Mouse (Mus musculus) limb, embryonic 12.5 days (tissue): ENCODE measurements around the gene Klhl22. TPM values are rescaled to one million over a fixed set of nuclear protein-coding genes. Genes with fewer than 3 reads are reported as not detected.

Source experiments
- ATAC-seq: fragments of 200-750 bp; cut with Nextera tagmentation; 2 replicates; pipeline ENCODE4 v1.8.0; 2017; ENCODE audit warnings: low read depth, moderate TSS enrichment; ENCODE audit not compliant: insufficient number of reproducible peaks, insufficient read depth, low FRiP score, low TSS enrichment
- H3K27ac ChIP-seq: fragments of 300-500 bp; sonication (generic); 2 replicates; pipeline ENCODE4 v1.5.1; 2016; ENCODE audit warnings: mild to moderate bottlenecking, moderate library complexity
- H3K27me3 ChIP-seq: fragments of 300-500 bp; sonication (generic); 2 replicates; pipeline ENCODE4 v1.6.1; 2016; ENCODE audit warnings: mild to moderate bottlenecking, moderate library complexity
- H3K36me3 ChIP-seq: fragments of 300-500 bp; sonication (generic); 2 replicates; pipeline ENCODE4 v1.6.1; 2016; ENCODE audit warnings: mild to moderate bottlenecking, moderate library complexity
- H3K4me1 ChIP-seq: fragments of 300-500 bp; sonication (generic); replicated peaks from 2 replicates; pipeline ENCODE4 v1.6.1; 2016
- H3K4me2 ChIP-seq: fragments of 300-500 bp; sonication (generic); 2 replicates; pipeline ENCODE4 v1.6.1; 2016; ENCODE audit warnings: mild to moderate bottlenecking, moderate library complexity
- H3K4me3 ChIP-seq: fragments of 300-500 bp; sonication (generic); replicated peaks from 2 replicates; pipeline ENCODE4 v1.5.1; 2016; ENCODE audit warnings: mild to moderate bottlenecking
- H3K9ac ChIP-seq: fragments of 300-500 bp; sonication (generic); replicated peaks from 2 replicates; pipeline ENCODE4 v1.6.1; 2016; ENCODE audit warnings: mild to moderate bottlenecking, moderate library complexity
- H3K9me3 ChIP-seq: fragments of 300-500 bp; sonication (generic); 2 replicates; pipeline ENCODE4 v1.6.1; 2016; ENCODE audit warnings: mild to moderate bottlenecking, moderate library complexity
- WGBS: fragments of 180-500 bp; shearing (Covaris S2); methylation state at CpG from one replicate; pipeline ENCODE4 v1.1.7; 2016; 5-methylcytosine and 5-hydroxymethylcytosine counted together
- polyA plus RNA-seq: library from polyadenylated mRNA; unstranded; fragments of >200 nt; fragmentation: Nextera tagmentation; extraction: Ambion mirVana; gene quantifications from 2 replicates; pipeline ENCODE4 v1.2.1, GENCODE M21; 2016

Klhl22 gene
- polyA plus RNA-seq = 87.7 and 88.5 TPM in 2 replicates

DNA sequence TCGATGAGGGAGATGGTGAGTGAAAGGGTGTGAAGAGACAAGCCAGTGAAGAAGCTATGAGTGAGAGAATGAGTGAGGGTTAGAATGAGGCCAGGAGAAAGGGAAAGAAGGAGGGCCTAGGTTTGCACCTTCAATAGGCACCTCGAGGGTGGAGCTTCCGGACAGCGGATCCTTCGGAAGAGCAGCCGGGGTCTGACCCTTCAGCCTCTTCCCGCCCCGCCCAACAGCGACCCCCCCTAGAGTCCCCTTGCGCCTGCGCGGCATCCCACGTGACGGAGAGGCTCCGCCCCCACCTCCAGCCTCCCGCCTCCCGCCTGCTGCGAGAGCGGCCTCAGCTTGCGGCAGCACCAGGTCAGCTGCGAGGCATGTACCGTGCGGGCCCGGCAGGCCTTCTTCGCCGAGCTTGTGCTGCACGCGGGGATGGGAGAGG is at the start of gene Klhl22:
Gene Klhl22, plus strand, starts transcription at position 275 of the 430 bp plus-strand sequence.
- Histone ChIP-seq H3K27ac (peak within 1 kb of the TSS; percentile 66), H3K36me3 (peaks cover 13% of the 10 kb centered on the region), H3K9me3 (no peaks in the 10 kb centered on the region), H3K4me1 (peaks cover 34% of the 10 kb centered on the region), H3K27me3 (0 out of 2 replicates have a peak, but pooled peaks cover 3% of the 10 kb centered on the region), H3K4me3 (peak within 1 kb of the TSS; percentile 60), H3K4me2 (peak within 1 kb of the TSS; percentile 71), H3K9ac (peak within 1 kb of the TSS; percentile 86)
- WGBS = 1% methylated on average over 28 of the region's 28 CpGs
- ATAC-seq = peak; percentile 90

DNA sequence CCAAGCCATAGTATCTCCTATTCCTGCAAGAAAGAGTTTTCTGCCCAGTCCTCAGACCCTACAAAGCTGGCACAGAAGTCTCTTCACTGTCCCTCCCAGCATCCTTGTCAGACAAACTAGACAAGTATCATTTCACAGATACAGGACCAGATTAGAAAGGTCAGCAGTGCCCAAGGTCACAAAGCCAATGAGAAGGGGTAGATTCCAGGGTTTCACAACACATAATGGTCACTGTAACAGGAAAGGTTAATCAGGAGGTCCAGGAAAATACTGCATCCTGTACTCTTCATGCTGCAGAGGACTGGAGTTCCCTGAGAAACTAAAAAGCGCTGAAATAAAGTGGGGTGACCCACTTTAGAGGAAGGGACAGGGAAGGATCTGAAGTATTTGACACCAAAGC is 41.6 kb upstream of the Klhl22 start:
- H3K4me1 ChIP-seq = peaks cover 13% of the 10 kb centered on the region
- no peak overlapping the region for H3K9ac ChIP-seq
- no peak for ATAC-seq
- WGBS = 94% methylated on average over 1 of the region's 1 CpGs
- no peaks in the 10 kb centered on the region for H3K9me3 ChIP-seq
- H3K27ac ChIP-seq = no peak overlapping the region
- no peaks in the 10 kb centered on the region; the same call in 1 of the 2 replicates for H3K36me3 ChIP-seq
- H3K4me2 ChIP-seq = no peak overlapping the region
- no peaks in the 10 kb centered on the region for H3K27me3 ChIP-seq
- no peak overlapping the region for H3K4me3 ChIP-seq

DNA sequence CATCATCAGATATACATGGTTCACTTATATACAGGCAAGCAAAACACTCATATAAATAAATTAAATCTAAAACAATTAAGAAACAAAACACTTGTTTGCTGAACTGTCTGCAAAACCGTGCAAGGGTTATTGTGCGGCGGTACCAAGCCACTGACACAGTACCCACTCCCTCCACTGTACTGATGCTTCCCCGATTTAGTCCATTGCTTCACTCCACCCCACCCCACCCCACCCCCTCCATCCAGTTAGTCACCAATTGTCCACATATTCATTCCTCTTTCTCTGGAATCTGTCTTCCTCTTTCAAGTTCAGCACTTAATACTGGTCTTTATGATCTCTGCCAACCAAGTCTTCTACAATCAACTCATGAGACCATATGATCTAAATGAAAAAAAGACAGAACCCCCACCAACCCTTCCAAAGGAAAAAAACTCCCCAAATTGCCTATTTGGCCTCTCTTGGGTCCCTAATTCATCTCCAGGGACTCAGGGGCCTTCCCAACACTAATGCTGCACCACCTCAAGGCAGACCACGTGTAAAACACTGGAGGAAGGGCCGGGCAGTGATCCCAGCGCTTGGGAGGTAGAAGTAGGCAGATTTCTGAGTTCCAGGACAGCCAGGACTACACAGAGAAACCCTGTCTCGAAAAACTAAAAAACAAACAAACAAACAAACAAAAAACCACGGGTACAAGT is 38.2 kb upstream of the Klhl22 start:
- no peaks in the 10 kb centered on the region for H3K9me3 ChIP-seq
- H3K27me3 ChIP-seq = no peaks in the 10 kb centered on the region
- peak overlapping the region; percentile 93 for H3K4me3 ChIP-seq
- H3K27ac ChIP-seq = no peak overlapping the region
- H3K9ac ChIP-seq = peak overlapping the region; percentile 94
- no peak for ATAC-seq
- 69% methylated on average over 9 of the region's 9 CpGs for WGBS
- H3K36me3 ChIP-seq = no peaks in the 10 kb centered on the region; the same call in 1 of the 2 replicates
- H3K4me1 ChIP-seq = peaks cover 13% of the 10 kb centered on the region
- peak overlapping the region; percentile 90 for H3K4me2 ChIP-seq

DNA sequence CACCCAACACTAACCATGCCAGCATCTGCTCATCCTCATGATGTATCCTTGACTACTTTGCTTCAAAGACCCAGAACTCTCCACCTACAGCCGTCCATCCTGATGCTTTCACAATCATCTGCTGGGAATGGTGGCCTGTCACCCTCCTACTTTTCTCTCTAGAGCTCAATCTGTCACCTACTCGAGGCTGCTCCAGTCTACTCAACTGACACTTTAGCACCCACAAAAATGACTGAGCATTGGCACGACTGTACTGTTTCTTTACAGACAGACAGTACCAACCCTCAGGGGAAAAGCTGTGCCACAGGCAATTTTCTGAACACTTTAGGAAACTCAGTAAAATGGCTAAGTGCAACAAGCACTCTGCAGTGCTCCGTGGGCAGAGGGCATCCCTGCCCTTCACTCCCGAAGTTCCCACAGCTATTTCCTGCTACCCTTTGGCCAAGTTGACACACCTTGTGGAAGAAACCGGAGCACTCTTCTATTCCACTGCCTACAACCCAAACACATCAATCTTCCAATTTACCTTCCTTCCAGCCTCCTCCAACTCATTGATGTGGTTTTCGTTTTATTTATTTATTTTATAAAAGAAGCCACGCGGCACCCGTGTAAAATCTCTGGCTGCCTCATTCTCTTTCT is 37.5 kb upstream of the Klhl22 start:
- Histone ChIP-seq H3K9me3 (no peaks in the 10 kb centered on the region), H3K27me3 (no peaks in the 10 kb centered on the region), H3K27ac (peak overlapping the region; percentile 79), H3K36me3 (no peaks in the 10 kb centered on the region; the same call in 1 of the 2 replicates), H3K4me2 (peak overlapping the region; percentile 90), H3K9ac (peak overlapping the region; percentile 94), H3K4me1 (peaks cover 13% of the 10 kb centered on the region), H3K4me3 (peak overlapping the region; percentile 93)
- 6% methylated on average over 10 of the region's 10 CpGs for WGBS
- ATAC-seq = 0 out of 2 replicates have a peak, but pooled peaks have one; percentile 13

DNA sequence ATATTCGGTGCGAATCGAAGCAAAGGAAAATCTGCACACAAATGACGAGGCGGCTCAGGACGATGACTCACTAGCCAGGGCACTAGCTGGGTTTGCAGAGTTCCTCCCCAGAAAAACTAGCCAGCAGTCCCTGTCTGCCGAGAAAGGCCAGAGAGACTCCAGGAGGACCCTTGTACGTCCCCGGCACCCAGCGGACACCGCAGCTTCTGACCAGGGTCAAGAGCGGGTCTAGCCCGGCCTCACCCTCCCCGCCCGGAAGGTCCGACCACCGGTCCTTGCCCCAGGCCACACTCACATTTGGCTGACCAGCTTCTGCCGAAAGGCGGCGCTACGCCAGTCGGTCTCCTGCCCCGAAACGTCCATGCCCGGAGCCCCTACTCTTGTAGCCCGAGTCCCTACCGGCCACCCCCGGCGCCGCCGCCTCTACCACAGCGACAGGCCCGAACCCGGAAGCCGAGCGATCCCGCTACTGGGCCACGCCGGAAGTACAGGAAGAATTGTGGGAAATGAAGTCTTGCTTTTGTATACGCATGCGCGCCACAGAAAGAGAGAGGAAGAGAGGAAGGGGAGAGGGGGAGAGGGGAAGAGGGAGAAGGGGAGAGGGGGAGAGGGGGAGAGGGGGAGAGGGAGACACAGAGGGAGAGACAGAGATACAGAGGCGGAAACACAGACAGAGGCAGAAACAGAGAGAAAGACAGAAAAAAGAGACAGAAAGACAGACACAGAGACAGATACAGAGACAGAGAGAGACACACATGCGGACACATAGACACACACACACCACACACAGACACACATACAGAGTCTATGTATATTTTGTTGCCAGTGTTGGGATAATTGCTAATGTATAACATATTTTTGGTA is 36.7 kb upstream of the Klhl22 start:
- H3K36me3 ChIP-seq = no peaks in the 10 kb centered on the region; the same call in 1 of the 2 replicates
- peak overlapping the region; percentile 93 for H3K4me3 ChIP-seq
- WGBS = 2% methylated on average over 44 of the region's 44 CpGs
- no peaks in the 10 kb centered on the region for H3K9me3 ChIP-seq
- ATAC-seq = peak; percentile 86
- H3K27ac ChIP-seq = peak overlapping the region; percentile 79
- H3K27me3 ChIP-seq = no peaks in the 10 kb centered on the region
- peaks cover 13% of the 10 kb centered on the region for H3K4me1 ChIP-seq
- H3K4me2 ChIP-seq = peak overlapping the region; percentile 90
- peak overlapping the region; percentile 94 for H3K9ac ChIP-seq

DNA sequence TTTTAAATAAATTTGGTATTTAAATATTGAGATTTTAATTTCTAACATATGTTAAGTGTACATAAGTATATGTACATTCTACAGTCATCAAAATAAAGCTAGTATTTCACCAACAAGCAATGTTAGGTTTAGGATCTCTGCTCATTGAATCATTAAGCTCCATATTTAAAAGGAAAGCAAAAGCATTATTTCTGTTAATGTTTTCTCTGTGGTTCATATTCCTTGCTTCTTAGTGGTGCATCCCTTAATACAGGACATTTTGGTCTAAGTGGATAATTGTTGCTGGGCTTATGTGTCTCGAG is 36.1 kb upstream of the Klhl22 start:
- H3K36me3 ChIP-seq = no peaks in the 10 kb centered on the region; the same call in 1 of the 2 replicates
- H3K27me3 ChIP-seq = no peaks in the 10 kb centered on the region
- no peak overlapping the region for H3K27ac ChIP-seq
- no peaks in the 10 kb centered on the region for H3K9me3 ChIP-seq
- ATAC-seq = no peak
- H3K4me2 ChIP-seq = peak overlapping the region; percentile 90; the same call in 1 of the 2 replicates
- no peak overlapping the region for H3K4me3 ChIP-seq
- peaks cover 13% of the 10 kb centered on the region for H3K4me1 ChIP-seq
- H3K9ac ChIP-seq = no peak overlapping the region
- 90% methylated on average over 1 of the region's 1 CpGs for WGBS

DNA sequence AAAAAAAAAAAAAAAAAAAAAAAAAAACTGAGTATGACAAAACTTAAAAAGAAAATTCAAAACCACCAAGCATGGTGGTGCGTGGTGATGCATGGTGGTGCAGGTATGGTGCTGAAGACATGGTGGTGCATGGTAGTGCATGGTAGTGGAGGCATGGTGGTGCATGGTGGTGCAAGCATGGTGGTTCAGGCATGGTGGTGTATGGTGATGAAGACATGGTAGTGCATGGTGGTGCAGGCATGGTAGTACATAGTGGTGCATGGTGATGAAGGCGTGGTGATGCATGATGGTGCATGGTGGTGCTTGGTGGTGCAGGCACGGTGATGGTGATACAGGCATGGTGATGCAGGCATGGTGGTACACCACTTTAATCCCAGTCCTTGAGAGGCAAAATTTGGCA is 35.0 kb upstream of the Klhl22 start:
- 0 out of 2 replicates have a peak, but pooled peaks have one; percentile 17 for ATAC-seq
- H3K9ac ChIP-seq = no peak overlapping the region
- 93% methylated on average over 3 of the region's 3 CpGs for WGBS
- no peak overlapping the region for H3K4me3 ChIP-seq
- H3K9me3 ChIP-seq = no peaks in the 10 kb centered on the region
- no peaks in the 10 kb centered on the region for H3K27me3 ChIP-seq
- no peak overlapping the region for H3K4me2 ChIP-seq
- peaks cover 13% of the 10 kb centered on the region for H3K4me1 ChIP-seq
- no peaks in the 10 kb centered on the region; the same call in 1 of the 2 replicates for H3K36me3 ChIP-seq
- H3K27ac ChIP-seq = no peak overlapping the region

DNA sequence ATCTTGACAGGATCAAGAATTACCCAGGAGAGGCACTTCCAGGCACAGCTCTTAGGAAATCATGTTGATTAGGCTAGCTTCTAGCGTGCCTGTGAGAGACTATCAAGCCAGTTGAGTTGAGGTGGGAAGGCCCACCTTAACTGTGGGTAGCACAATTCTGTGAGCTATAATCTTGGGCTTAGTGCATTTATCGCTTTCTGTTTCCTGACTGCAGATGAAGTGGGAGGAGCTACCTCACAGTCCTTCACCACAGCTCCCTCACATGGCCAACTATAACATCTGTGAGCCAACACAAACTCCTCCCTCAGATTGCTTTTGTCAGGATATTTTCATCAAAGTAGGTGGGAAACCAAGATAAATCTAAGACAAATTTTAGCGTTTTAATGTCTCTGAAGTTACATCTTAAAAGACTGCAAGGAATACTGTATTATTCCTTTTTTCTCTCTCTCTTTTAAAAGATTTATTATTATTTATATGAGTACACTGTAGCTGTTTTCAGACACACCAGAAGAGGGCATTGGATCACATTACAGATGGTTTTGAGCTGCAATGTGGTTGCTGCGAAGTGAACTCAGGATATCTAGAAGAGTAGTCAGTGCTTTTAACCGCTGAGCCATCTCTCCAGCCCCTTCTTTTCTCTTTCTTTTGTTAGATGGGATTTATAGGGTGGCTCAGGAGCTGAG is 32.1 kb upstream of the Klhl22 start:
- no peak overlapping the region for H3K4me3 ChIP-seq
- no peaks in the 10 kb centered on the region for H3K9me3 ChIP-seq
- no peaks in the 10 kb centered on the region for H3K36me3 ChIP-seq
- H3K9ac ChIP-seq = no peak overlapping the region
- WGBS = 12% methylated on average over 5 of the region's 5 CpGs
- H3K4me2 ChIP-seq = peak overlapping the region; percentile 24; the same call in 1 of the 2 replicates
- H3K27ac ChIP-seq = no peak overlapping the region; the same call in 1 of the 2 replicates
- no peak for ATAC-seq
- H3K27me3 ChIP-seq = no peaks in the 10 kb centered on the region
- H3K4me1 ChIP-seq = no peaks in the 10 kb centered on the region

DNA sequence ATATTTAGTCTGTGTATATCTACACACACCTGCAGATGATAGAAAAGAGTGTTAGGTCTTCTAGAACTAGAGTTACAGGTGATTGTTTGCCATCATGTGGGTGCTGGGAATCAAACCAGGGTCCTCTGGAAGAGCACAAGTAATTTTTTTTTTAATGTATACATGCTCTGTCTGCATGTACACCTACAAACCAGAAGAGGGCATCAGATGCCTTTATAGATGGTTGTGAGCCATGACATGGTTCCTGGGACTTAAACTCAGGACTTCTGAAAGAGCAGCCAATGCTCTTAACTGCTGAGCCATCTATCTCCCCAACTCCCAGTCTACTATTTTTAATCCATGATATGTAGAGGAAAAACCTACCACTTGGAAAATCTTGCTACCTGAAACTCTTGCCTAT is 29.4 kb upstream of the Klhl22 start:
- Histone ChIP-seq H3K9ac (no peak overlapping the region), H3K4me1 (no peaks in the 10 kb centered on the region), H3K27ac (no peak overlapping the region), H3K27me3 (peaks cover 11% of the 10 kb centered on the region), H3K4me3 (no peak overlapping the region), H3K4me2 (no peak overlapping the region), H3K9me3 (no peaks in the 10 kb centered on the region), H3K36me3 (no peaks in the 10 kb centered on the region)
- no peak for ATAC-seq

DNA sequence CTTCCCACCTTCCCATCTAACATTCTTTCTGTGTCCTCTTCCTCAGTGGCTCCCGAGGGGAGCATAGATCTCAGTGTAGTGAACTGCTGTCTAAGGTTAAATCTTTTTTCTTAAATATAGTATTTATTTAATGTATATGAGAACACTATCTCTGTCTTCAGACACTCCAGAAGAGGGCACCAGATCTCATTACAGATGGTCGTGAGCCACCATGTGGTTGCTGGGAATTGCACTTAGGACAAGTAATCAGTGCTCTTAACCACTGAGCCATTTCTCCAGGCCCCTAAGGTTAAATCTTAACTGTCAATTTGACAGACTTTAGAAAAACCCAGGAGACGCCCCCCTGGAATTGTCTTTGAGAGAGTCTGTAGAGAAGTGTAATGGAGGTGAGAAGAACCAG is 27.4 kb upstream of the Klhl22 start:
- Histone ChIP-seq H3K27me3 (peaks cover 18% of the 10 kb centered on the region), H3K9me3 (no peaks in the 10 kb centered on the region), H3K4me2 (no peak overlapping the region), H3K36me3 (no peaks in the 10 kb centered on the region), H3K27ac (no peak overlapping the region), H3K4me1 (no peaks in the 10 kb centered on the region), H3K4me3 (no peak overlapping the region), H3K9ac (no peak overlapping the region)
- ATAC-seq = no peak
- 37% methylated on average over 3 of the region's 3 CpGs for WGBS
